Mouse (Mus musculus): ENCODE data around the gene Rbm7. TPM values are rescaled to one million over a fixed set of nuclear protein-coding genes. Genes with fewer than 3 reads are reported as not detected.

The Rbm7 gene
- total RNA-seq, 2 experiments from 2014 or later = 13.6 to 14.4 TPM

Small RNAs within 50 kb of the gene (microRNA-seq; reads per million reads assigned to microRNA genes)
- gene Gm23653 (ENCODE audit: borderline replicate concordance in 2 of 2) = 0 reads per million in 2 experiments

Other genes with a start within 250 kb of the Rbm7 start
- under 1 TPM; 0.23 to 0.40 TPM for gene Nxpe2, start 141.8 kb downstream of the Rbm7 start, total RNA-seq (2021)
- gene Rexo2, start 14.7 kb downstream of the Rbm7 start, total RNA-seq (2021) = 10 to 100 TPM; 58.6 to 64.9 TPM
- gene Gm5617, start 143 bp upstream of the Rbm7 start, total RNA-seq (2021) = 1 to 10 TPM; 6.6 to 8.5 TPM
- gene Nnmt, start 109.9 kb upstream of the Rbm7 start, total RNA-seq (2021) = 1 to 10 TPM; 2.7 to 9.5 TPM

All from gastrocnemius, postnatal 25 days (tissue).